Mouse (Mus musculus) MEL-GATA-1-ER (cell line): ENCODE results near the gene Alox5ap.

Experiments
- DNase-seq: peaks from one replicate; pipeline ENCODE4 v3.0.0-alpha.2; 2012; ENCODE audit warnings: low read depth; ENCODE audit errors: extremely low read depth

The Alox5ap gene

DNA sequence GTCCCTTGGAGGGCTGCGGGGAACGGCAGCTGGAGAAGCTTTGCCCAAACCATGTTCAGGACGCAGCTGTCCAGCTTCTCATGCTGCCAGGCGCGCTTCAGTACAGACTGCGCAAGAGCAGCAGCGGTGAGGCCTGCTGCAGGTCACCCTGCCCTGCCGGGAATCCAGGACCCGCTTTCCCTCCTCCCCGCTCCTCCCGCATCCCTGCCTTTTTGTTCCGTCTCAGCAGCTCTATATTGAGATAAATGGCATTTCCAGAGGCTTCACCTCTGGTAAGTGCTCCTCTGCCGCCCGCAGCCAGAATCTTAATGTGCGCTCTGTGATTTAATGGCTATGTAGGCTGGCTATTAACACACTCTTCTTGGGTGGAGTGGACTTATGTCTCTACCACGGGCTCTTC lies 5.5 kb upstream of the Alox5ap start:
- DNase-seq = no peak

DNA sequence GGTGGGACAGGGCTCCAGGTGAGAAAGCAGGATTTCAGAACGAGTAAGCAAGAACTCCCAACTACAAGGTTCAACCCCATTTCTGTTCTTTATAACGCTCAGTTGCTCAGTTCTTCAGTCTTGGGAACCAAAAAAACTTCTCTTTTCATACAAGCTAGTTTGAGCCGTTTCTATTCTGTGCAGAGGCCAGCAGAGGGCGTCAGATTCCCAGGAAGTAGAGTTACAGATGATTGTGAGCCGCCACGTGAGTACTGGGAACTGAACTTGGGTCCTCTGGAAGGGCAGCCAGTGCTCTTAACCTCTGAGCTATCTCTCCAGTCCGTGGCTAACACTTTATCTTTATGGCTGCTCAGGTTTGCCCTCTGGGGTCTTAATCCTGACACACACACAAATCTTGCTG lies 3.1 kb upstream of the Alox5ap start:
- no peak for DNase-seq

DNA sequence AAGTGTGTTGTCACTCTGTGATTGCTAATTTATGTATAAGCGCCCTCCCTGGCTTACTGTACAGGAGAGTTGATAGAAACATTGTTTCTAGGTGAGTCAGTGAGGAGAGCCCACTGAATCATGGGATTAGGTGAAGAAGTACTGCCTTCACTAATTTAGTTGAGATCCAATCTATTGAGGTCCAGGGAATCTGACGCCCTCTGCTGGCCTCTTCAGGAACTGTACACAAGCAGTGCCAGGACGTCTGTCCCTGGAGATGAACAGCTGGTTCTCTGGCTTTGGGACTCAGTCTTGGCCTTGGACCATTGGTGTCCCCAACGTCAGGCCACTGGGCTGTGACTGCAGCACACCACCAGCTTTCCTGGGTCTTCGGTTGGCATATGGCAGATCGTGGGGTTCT lies 2.7 kb upstream of the Alox5ap start:
- DNase-seq = peak; percentile 48

DNA sequence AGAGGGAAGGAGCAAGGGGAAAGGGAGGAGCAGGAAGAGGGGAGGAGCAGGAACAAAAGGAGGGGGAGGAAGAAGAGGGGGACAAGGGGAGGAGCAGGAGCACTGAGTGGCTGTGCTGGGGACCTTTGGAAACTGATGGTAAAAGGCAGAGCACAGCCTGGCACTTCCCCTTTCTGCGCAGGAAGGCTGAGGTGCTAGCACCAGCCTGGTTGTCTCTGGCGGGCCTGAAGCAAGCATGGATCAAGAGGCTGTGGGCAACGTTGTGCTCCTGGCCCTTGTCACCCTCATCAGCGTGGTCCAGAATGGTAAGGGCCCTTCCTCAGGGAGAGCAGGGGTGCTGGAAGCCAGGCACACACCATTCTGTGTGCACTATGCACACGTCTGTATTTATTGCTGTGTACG lies 312 bp downstream of the Alox5ap start:
- DNase-seq = peak; percentile 96

DNA sequence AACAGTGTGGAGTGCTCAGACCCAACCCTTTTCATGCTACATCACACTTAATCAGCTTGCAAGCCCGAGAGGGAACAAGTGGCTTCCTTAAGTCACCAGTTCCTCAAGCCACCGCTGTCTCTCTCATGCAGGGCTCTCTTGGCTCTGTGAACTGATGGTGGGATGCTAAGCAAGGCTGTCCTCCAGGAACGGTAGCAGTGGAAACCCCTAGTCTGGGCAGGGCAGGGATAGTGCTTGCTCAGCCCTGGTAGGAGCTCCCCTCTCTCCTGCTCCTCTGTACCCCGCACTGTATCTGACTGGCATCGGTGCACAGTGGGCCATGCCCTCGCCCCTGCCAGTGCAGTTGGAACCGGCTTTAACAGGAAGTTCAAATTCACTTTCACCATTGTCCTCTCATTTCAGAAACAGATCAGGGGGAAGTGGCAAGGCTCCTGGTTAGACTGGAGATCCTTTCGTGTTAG lies 2.2 kb downstream of the Alox5ap start:
- DNase-seq = peak; percentile 73

DNA sequence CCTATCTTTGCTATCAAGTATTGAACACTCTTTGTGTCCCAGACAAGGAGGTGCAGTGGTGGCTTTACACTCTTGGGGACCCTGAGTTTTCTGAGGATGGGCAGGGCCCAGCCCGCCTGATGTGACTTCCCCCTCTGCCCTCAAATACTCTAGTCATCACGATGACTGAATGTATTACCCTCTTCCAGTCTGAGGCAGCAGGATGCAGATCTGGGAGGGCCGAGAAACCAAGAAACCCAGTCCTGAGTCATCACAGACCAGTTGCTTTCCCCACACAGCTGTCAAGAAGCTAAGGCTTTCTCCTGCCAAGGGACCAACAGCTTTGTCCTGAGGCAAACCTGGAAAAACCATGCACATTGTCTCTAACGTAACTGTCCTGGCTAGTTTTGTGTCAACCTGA lies 2.9 kb downstream of the Alox5ap start:
- peak; percentile 42 for DNase-seq

DNA sequence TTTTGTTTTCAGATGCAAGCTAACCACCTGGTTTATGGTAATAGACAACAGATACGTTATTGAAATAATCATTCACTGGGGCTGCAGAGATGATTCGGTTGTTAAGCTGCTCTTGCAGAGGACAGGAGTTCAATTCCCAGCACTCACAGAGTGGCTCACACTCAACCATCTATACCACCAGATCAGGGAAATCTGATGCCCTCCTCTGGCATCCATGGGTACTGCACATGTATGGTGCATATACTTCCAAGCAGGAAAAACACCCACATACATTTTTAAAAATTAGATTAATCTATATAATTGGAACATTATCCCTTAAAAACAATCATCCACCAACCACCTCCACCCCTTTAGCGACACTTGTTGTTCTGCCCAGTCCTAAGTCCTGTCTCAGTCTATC lies 6.7 kb downstream of the Alox5ap start:
- no peak for DNase-seq

DNA sequence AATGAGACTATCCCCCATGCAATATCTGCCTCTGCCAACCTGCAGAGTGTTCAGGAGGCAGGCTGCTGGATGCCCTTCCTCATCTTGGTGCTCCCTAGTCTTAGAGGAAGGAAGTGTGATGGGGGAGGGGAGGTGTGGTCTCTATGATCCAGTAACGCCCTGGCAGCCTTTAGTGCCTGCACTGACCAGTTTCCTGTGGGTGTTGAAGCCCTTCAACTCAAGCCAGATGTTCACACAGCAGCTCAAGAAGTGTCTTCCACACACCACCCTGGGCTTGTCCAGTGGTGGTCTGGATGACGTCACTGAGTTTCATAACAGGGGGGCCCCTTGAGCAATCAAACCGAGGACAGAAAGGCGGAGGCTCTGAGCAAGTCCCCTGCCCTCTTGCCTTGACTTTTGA lies 8.0 kb downstream of the Alox5ap start:
- DNase-seq = peak; percentile 42

DNA sequence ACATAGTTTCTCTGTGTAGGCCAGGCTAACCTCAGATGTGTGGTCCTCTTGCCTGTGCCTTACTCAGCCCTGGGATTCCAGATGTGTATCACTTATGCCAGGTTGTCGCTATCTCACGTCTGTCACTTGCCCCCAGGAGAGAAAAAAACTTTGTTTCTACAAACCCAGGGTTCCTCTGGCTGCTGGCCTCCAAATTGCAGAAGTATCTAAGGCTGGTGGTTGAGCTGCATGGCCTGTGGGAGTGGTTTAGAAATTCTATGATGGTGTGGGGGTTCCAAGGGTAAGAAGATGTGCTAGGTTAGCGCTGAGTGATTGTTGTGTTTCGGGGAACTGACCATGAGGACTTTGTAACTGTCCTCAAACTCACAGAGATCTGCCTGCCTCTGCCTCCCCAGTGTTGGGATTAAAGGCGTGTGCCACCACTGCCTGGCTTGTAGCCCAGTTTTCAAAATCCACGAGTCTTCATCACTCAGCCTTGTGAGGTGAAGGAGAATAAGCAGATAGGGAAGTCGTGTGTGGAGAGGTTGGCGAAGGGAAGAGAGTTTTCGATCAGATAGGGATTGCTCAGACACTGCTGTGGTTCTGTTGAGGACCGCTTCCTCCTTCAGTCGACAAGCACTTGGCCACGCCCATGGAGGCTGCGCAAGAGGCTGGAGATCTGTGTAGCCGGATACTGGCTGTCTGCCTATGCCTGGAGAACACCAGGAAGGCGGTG lies 10.0 kb downstream of the Alox5ap start:
- peak; percentile 99 for DNase-seq

DNA sequence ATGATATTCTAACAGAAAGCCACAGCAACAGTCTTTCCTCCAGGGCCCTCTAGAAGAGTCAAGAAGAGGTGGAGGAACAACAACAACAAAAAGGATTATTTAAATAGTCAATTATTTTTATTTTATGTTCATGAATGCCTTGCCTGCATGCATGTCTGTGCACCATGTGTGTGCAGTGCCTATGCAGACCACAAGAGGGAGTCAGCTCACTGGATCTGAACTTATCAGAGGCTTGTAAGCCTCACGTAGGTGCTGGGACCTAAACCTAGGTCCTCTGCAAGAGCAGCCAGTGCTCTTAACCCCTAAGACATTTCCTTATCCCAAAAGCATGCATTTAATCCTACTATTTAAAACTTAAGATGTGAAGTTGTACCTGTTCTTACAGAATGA lies 10.5 kb downstream of the Alox5ap start:
- no peak for DNase-seq

DNA sequence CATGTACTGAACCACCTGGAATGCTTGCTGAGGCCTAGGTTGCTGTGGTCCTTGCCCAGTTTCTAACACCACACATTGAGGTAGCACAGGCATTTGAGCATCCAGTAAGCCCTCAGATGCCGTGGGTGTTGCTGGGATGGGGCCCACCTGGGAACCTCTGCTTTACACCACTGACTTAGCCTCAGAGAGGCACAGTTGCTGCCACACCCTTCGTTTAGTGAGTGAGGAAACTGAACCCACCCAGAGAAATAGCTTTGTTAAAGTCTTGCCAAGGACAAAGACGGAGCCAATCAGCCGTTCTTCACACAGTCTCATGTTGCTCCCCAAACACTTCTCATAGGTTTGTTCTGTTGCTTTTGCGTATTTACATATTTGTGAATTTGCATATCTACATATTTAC lies 13.0 kb downstream of the Alox5ap start:
- no peak for DNase-seq

DNA sequence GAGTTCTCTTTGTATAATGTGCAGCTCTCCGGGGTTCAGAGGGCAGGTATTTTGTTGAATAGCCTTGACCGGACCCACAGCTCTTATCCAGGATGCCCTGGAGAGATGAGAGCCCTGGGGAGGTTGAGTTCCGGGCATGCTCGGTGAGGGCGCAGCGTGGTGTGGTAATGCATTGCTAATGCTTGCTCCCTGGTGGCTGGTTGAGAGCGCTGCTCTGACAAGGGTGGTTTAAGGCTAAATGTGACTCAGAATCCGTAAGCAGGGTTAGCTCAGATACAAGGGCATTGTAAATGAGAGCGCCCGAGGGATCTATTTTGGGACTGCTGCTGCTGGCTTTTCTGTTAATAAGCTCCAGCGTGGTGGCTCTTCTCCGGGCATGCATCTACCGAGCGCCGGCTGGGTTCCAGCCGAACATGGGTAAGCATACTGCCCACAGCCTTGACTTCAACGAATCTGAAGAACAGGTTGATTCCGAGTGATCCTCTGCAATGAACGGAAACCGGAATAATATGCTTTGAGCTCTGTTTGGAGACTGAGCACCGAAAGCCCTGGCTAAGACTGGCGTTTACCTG lies 14.8 kb downstream of the Alox5ap start:
- no peak for DNase-seq

DNA sequence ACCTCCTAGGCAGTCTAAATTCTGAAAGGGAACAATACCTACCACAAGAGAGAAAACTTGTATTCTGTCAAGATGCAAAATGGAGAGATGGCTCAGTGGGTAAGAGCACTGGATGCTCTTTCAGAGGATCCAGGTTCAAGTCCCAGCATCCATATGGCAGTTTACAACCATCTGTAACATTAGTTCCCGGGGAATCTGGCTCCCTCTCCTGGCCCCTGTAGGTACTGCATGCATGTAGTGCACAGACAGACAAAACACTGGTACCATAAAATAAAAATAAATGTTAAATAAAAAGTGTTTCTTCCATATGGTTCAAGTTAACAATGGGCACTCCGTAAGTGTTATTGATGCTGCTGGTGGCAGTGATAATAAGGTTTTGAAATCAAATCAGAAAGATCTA lies 18.4 kb downstream of the Alox5ap start:
- DNase-seq = no peak

DNA sequence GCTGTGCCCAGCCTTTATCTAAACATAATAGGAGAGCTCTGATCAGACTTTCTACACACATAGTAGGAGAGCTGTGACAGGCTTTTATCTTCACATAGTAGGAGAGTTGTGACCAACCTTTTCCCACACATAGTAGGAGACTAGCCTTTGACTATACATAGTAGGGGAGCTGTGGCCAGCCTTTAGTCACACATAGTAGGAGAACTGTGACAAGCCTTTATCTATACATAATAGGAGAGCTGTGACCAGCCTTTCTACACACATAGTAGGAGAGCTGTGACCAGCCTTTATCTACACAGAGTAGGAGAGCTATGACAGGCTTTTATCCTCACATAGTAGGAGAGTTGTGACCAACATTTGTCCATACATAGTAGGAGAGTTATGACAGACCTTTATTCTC lies 19.3 kb downstream of the Alox5ap start:
- DNase-seq = no peak

DNA sequence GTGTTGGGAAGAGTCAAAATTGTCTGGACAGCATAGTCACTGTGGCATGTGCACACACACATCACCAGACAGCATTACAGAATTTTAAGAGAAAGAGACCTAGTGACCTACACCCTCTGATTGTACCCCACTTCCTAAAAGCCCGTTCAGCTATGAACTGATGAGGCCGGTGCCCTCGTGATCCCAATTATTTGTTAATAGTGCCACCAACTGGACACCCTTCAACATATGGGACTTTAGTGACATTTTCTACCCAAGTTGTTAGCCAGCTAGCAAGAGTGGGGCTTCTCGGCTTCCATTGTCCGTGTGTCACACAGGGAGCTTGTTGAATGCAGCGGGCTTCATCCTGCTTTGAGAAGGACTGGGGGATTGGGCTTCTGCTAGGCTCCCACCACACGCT lies 21.5 kb downstream of the Alox5ap start:
- no peak for DNase-seq

DNA sequence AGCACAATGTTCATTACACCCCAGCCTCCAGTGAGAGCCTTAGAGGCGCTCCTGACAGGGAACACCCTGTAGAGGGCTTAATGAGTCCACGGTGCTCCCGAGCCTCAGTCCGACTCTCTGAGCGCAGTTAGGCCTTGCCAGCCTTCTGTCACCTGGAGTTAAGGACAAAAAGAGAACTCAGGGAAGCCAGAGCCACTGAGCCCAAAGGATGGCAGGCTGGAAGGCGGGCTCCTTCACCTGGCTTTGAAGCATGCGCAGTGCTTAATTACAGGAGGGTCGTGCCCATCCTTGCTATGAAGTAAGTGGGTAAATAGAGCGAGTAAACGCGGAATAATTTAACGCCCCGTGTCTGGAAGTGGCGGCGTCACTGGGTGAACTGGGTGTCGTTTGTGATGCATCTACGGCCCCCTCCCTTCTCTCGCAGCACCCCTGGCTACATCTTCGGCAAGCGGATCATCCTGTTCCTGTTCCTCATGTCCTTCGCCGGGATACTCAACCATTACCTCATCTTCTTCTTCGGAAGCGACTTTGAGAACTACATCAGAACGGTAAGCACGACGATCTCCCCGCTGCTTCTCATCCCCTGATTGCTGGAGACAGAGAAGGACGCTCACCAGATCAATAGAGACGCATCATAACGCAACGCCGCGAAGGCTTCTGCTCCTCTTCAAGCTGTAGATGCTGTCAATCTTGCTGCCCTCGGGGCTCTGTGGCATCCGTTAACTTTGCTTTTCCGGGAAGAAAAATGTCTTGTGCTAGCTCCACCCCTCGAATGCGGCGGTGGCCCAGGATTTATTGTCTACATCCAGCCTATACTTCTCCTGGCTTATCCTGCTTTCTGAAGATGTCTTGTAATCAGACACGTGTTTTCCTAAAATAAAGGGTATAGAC lies 22.8 kb downstream of the Alox5ap start:
- DNase-seq = no peak

DNA sequence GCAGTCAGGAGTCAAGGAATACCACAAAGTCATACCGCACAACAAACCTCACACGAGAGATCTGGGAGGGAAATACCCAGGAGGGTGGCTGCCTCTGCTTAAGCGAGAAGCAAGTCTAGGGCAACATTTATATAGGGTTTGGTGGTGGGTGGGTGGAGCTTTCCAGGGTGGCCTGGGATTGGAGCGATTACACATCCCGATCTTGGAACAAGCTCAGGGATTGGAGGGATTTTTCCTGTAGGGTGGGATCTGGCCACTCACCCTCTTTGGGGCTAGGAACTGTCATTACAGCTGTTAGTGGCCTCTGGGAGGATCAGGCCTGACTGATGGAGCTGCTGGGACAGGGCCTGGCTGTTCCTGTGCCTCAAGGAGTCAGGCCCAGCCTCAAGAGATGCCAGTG lies 26.7 kb downstream of the Alox5ap start:
- DNase-seq = no peak

DNA sequence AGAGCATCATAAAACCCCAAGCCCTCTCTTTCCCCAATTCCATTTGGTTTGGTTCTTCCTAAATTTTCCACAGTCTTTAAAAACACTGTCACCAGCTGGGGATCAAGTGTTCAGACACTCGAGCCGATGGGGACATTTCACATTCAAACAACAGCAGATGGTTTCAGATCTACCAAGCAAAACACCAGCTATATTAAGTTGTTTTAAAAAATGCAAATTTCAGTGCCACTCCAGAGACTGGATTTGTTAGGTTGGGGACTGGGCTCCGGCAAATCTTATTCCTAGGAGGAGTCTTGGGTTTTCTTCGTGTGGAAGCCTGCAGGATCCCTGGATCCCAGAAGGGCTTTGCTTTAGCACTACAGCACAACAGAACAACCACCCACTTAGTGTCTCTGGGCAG lies 28.5 kb downstream of the Alox5ap start:
- no peak for DNase-seq

DNA sequence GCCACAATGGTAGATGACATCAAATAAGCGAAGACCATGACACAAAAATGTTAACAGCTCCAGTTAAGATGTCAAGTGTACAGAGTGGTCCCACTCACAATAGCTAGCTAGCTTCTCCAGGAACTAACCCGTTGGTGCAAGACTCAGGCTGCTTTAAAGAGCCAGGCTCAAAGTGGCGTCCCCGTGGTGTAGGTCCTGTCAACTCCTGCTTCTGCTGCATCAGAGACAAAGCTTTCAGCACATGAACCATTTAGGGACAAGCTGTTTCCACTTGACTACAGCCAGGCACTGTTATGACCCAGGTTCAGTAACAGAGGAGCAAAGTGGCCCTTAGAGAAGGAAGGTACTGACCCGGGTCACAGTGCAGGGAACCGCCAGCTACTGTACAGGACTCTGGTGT lies 32.2 kb downstream of the Alox5ap start:
- no peak for DNase-seq

DNA sequence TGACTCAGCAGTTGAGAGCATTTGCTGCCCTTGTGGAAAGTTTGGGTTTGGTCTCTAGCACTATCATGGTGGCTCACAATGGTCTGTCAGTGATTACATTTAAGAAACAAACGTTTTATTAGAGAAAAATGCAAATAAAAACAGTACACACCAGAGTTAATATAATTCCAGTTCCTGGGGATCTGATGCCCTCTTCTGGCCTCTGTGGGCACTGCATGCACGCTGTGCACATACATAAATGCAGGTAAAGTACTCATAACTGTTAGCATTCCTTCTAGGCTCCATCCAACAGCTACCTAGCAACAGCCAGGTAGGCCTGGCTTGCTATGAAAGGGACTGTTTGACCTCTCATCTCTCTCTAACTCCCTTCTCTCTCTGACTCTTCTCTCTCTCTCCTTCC lies 32.9 kb downstream of the Alox5ap start:
- peak; percentile 33 for DNase-seq

DNA sequence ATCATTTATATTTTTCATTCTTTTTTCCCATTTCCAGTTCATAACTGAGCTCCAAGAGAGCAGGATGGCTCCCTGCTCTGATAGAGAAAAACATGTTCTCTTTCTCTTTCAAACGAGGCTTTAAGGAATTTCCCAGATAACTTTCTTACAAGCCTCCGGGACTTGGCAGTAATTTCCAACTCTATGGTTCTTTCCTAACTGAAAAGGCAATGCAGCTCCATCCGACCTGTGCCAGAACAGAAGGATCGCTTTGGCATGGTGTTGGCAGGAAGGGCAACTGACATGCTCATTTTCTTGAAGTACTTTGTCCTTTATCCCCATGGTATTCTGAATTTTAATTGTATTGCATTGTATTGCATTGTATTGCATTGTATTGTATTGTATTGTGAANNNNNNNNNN lies 33.7 kb downstream of the Alox5ap start:
- no peak for DNase-seq

DNA sequence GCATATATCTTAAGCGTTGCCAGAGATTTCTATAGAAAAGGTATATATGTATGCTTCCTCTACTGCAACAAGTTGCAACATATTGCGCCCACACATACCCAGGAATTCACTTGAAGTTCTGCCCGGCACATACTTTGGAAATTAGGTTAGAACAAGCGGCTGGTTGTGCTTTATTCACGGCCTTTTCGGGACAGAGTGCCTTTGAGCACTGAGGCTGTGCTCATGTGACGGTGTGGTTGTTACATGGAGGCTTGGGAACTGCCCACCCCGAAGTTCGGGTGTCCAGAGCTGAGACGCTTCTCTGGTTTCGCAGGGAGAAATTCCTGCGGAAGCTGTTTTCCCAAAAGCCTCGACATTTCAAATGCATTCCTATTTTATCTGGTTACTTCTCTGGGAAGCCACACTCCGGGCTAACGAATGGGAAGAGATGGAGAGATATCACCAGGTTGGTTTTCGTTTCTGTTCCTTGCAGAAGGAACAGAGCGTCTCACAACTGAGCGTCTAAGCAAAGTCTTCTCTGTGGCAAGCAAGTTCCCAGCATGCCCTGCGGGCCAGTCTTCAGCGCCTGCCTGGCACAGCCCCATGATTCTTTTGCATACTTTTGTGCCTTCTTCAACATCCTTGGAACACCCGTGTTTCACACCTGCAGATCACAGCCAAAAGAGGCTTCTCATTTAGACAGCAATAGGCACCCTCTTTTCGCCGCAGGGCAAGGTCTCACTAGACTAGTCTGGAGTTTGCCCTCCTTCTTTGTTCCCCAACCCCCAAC lies 48.5 kb downstream of the Alox5ap start:
- DNase-seq = no peak
